Mouse (Mus musculus) right cerebral cortex, postnatal 4 days (tissue): ENCODE results near the gene Tiam1.

Experiments used
- DNase-seq: peaks from one replicate; pipeline ENCODE4 v3.0.0-alpha.2; 2022

The Tiam1 gene

DNA sequence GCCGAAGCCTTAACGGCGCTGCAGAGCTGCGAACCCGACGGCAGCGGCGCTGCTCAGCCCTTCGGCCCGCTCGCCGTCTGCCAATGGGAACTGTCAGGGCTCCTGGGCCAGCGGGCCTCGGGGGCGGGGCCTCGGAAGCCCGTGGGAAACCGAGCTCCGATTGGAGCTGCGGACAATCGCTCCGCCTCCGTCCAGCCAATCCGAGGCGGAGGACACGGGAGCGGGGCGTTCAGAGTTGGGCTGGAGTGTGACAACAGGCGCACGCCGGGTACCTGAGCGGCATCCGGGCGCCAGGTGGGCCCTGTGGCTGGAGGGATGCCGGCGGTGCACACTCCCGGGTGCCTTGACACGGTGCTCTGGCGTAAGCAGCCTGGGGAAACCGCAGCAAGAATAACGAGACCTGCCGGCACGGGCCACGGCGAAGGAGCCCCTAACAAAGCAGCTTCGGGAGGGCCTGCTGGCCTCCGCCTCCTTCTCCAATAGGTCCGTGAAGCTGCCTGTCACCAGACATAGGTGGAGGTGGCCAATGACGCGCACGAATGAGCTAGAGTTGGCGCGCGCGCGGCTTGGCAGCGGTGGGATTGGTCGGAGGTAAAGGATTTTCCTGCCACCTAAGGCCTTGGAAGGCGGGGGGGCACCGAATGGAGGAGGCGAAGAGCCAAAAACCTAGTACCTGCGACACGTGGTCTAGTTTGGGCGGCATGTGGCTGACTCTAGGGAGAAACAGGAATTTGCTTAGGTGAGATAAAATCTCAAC lies at the start of gene Tiam1:
Gene Tiam1 (minus strand): TSS at position 10 of the 757 bp plus-strand sequence.
- peak; percentile 99 for DNase-seq

DNA sequence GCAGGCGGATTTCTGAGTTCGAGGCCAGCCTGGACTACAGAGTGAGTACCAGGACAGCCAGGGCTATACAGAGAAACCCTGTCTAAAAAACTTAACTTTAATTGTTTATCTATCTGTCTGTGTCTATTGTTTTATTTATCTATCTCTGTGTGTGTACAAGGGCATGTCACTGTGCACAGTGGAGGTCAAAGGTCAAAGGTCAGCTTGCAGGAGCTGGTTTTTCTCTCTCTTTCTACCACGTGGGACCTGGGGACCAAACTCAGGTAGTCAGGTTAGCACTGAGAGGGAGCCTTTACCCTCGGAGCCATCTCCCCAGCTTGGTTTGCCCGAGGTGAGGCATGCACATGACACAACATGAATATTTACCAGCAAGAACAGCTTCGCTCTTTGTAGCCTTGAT lies 47.7 kb upstream of the Tiam1 start:
- no peak for DNase-seq

DNA sequence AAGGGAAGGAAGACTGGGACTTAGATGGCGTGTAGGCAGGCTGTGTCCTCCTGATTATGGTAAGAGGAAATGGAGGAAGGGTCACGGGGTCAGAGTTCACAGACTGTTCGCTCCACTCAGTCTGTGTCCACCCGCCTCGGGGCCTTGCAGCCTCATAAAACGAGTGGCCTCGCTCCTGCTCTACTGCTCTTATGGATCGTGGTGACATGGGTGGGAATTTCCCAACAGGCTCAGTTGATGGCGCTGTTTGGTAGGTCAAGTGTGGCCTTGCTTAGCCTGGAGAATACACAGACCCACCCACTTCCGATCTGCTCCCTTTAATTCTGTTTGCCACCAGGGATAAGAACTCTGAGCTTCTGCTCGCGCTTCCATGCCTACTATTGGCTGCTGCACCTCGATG lies 43.9 kb upstream of the Tiam1 start:
- DNase-seq: no peak

- DNase-seq: peak; percentile 88
Measured at GRCm38 (mm10) chr16:90185928-90186588, 42.5 kb upstream of the Tiam1 start.

- DNase-seq: no peak
Measured at GRCm38 (mm10) chr16:90184135-90184534, 40.6 kb upstream of the Tiam1 start.

GRCm38 (mm10) chr16:90181673-90182072 lies 38.1 kb upstream of the Tiam1 start:
- DNase-seq: no peak

DNA sequence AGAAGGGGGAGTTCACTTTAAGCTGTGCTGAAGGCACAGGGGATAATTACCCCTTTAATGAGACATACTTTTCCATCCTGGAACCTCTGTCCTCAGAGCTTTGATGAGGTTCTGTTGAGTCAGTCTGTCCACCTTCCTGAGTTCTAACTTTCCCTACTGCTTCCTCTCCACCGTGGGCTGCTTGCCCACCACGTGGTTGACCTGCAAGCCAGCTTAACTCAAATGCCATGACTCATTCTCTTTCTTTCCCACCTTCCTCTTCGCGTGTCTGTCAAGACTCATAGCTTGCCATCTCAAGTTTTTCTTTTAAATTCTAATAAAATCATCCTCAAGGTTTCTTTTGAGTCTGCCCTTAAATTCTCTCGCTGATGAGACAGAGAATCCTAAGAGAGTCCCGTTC lies 37.4 kb upstream of the Tiam1 start:
- DNase-seq: no peak

DNA sequence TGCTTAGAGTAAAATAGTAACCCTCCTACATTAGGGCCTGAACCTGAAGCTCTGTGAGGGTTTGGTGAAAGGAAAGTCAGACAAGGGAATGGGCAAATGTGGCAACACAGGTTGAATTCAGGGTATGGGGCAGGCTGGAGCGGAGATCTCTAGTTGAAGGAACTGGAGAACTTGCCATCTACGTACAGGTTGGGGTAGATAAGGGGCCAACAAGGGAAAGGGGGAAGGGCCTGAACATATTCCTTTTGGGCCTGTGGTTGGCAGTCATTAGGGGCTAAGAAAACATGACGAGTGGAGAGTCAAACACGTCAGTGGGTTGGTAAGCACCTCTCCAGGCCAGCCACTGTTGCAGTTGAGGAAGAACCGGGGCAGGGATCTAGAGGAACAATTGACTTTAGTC lies 36.3 kb upstream of the Tiam1 start:
- no peak for DNase-seq

DNA sequence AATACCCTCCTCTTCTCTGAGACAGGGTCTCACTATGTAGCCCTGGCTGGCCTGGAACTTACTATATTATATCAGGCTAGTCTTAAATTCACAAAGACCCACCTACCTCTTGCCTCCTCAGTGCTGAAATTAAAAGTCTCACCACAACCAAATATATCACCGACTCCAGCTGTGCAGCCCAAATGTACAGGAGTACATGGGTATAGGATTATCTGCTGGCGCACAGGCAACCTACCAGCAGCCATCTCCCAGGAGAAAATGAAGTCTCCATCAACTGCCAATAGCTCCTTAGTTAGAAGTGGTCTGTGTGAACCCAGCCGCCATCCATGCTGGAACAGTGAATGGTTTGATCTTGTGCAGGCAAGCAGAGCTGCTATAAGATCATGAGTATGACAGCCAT lies 34.8 kb upstream of the Tiam1 start:
- DNase-seq: no peak

DNA sequence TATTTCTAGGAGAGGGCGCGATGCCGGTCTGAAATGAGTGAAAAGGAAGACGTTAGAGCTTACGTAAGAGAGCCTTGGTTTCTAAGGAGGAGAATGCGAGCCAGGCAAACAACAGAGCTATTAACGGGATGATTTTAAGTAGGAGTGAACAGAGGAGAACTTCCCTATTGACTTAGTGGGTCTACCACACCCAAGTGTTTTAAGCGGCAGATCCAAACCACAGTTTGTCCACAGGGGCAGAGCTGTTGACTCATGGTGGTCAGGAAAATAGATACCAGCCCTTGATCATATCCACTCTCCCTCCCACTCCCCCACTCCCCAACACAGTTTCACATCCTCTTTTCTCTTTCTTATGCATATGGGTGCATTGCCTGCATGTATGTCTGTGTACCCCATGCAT lies 33.9 kb upstream of the Tiam1 start:
- DNase-seq: no peak

DNA sequence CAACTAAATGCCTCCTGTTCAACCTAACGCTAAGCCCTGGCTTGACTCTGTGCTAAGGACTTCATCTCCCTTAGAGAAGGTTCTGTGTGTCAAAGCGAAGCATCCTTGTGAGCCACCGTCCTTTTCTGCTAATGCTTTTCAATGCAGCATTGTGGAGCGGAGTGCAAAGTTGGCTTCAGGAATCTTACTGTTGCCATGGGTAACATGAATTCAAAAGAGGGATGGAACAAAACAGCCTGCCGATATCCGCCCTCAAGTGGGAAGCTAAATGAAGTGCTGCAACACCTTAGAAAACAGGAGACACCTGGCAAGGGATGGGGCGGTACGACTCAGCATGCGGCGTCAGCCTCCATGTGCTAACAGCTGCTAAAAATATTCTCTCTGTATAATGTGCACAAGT lies 32.9 kb upstream of the Tiam1 start:
- peak; percentile 30 for DNase-seq

DNA sequence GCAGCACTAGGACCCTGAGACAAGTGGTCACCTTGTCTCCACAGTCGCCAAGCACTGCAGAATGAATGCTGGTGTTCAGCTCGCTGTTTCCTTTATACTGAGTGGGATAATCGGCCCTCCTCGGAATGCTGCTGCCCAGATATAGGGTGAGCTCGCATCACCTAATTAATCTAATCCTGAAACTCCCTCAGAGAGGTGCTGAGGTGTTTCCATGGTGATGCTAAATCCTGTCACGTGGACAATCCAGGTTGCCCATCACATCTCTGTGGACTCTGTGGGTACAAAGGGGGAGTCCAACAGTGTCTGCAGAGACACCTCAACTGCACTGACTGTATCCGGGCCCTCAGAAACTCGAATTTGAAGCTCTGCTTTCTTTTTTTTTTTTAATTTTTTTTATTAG lies 27.8 kb upstream of the Tiam1 start:
- DNase-seq: no peak

DNA sequence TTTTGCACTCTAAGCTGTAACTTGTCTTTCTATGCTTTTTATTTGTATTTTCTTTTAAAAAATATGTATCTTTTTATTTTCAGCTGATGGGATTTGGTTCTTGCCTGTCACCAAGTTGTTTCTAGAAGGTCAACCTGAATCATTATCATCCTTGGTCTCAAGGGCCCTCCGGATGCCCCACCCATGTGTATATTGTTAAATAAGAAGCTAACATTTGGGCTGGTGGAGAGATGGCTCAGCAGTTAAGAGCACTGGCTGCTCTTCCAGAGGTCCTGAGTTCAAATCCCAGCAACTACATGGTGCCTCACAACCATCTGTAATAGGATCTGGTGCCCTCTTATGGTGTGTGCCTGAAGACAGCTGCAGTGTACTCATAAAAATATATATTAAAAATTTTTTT lies 27.1 kb upstream of the Tiam1 start:
- no peak for DNase-seq

- DNase-seq: no peak
Measured at GRCm38 (mm10) chr16:90169863-90170630, 26.5 kb upstream of the Tiam1 start.

DNA sequence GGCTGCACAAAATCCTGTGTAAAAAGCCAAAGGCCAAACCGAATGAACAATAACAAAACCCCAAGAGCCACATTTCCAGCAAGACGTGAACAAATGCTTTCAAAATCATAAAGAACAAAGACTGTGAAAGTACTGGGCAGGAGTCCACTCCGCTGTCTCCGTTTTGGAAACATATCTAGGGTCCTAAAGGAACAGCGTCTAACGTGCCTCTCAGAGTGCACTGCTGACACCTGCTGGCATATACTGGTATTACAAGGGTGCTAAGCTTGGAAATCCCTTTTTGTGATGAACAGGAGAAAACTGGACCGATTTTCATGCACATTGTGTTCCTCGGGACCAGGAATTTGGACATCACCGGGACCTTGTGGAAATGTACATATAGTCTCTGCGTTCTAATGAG lies 24.1 kb upstream of the Tiam1 start:
- peak; percentile 90 for DNase-seq

DNA sequence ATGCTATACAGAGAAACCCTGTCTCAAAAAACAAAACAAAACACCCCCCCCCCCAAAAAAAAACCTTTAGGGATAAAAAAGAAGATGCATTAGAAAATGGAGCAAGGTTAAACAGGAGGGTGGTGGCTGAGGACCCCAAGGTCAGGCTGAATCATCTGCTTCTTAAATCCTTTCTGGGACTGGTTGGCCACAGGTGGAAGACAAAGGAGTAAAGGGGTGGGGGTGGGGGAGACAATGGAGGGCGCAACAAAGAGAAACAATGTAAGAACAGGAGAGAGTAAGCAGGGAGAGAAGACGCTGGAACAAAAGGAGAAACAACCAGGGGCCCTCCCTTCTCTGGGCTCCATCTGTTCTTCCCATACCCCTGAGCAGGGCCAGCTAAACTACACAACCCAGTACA lies 21.9 kb upstream of the Tiam1 start:
- DNase-seq: no peak

GRCm38 (mm10) chr16:90164942-90165341 lies 21.4 kb upstream of the Tiam1 start:
- no peak for DNase-seq

DNA sequence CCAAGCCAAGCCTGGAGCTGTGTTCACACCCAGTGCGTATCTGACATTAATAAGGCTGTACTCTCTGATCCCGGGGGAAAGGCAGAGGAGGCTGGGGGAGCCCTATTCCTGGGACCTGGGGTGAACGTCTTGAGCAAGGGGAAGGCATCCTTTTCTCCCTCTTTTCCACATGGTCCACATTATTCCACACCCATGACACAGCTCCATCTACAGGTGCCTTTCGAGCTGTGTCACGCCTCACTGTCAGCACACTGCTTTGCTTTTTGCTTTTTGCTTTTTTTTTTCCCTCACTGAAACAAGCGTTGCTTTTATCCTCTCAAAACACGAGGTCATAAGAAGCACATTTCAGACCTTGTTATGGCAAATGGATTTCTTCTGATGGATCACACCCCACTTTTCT lies 11.5 kb upstream of the Tiam1 start:
- no peak for DNase-seq

- DNase-seq: no peak
Measured at GRCm38 (mm10) chr16:90150820-90151219, 7.3 kb upstream of the Tiam1 start.

DNA sequence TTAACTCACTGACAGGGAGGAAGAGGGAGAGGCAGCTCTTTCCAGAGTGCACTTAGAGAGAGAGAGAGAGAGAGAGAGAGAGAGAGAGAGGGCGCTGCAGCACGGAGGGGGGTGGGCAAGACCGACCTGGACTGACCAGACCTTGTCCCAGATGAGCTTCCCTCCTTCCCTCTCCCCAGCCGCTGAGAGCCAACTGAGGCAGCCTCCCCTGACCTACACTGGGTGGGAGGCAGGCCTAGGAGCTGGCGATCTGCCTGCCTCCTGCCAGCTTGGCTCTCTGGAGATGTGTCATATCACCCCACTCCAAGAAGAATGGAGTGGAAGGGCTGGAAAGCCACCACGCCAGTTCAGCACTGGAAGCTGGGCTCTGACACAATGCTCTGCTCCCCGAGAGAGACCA lies 6.6 kb upstream of the Tiam1 start:
- DNase-seq: no peak

GRCm38 (mm10) chr16:90149335-90149734 lies 5.8 kb upstream of the Tiam1 start:
- no peak for DNase-seq

- no peak for DNase-seq
Measured at GRCm38 (mm10) chr16:90145244-90145643, 1.7 kb upstream of the Tiam1 start.

- no peak for DNase-seq
Measured at GRCm38 (mm10) chr16:90144541-90144940, 972 bp upstream of the Tiam1 start.

DNA sequence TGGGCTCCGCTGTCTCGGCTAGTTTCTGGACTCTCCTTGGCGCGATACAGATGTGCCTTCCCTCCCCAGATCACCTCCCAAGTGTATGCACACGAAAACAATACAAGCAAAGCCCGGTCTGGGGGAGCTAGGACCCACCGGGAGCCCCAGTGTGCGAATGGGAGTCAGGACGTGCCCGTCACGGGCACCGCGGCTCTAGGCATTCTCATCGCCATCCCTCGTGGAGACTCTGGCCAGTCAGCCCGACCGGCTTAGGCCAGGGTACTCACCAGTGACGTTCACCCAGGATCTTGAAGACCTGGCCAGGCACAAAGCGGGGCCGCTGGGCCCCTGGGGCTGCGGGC lies 181 bp downstream of the Tiam1 start:
- no peak for DNase-seq
